Mouse (Mus musculus) urinary bladder, postnatal 14 days (tissue): ENCODE measurements at regions not wholly inside any gene's neighbourhood (a gene's known extent, or its start where the extent isn't known, plus 50 kb on each side); places are given as distances from the start of the nearest gene placed in this dataset.

Experiments
- DNase-seq: peaks from one replicate; pipeline ENCODE4 v3.0.0; 2021; ENCODE audit warnings: low spot score

- no peak for DNase-seq
Observed at GRCm38 (mm10) chr5:80484676-80485075, 535.3 kb upstream of the Adgrl3 start.

- no peak for DNase-seq
Observed at GRCm38 (mm10) chr5:80488332-80488731, 531.6 kb upstream of the Adgrl3 start.

- peak; percentile 6 for DNase-seq
Observed at GRCm38 (mm10) chr5:80508672-80509071, 511.3 kb upstream of the Adgrl3 start.

- DNase-seq: no peak
Observed at GRCm38 (mm10) chr5:80539997-80540396, 479.9 kb upstream of the Adgrl3 start.

- no peak for DNase-seq
Observed at GRCm38 (mm10) chr5:80551673-80552072, 468.3 kb upstream of the Adgrl3 start.

GRCm38 (mm10) chr5:80578741-80579140, 441.2 kb upstream of the Adgrl3 start:
- DNase-seq: no peak

- no peak for DNase-seq
Observed at GRCm38 (mm10) chr5:80611571-80611970, 408.4 kb upstream of the Adgrl3 start.

GRCm38 (mm10) chr5:80627225-80627624, 392.7 kb upstream of the Adgrl3 start:
- DNase-seq: no peak

GRCm38 (mm10) chr5:80659043-80659442, 360.9 kb upstream of the Adgrl3 start:
- no peak for DNase-seq

GRCm38 (mm10) chr5:80659530-80659929, 360.4 kb upstream of the Adgrl3 start:
- DNase-seq: no peak

GRCm38 (mm10) chr5:80670258-80670947, 349.5 kb upstream of the Adgrl3 start:
- no peak for DNase-seq

- no peak for DNase-seq
Observed at GRCm38 (mm10) chr5:80683431-80683830, 336.5 kb upstream of the Adgrl3 start.

GRCm38 (mm10) chr5:80700848-80701247, 319.1 kb upstream of the Adgrl3 start:
- DNase-seq: no peak

GRCm38 (mm10) chr5:80704732-80705131, 315.2 kb upstream of the Adgrl3 start:
- DNase-seq: no peak

GRCm38 (mm10) chr5:80706645-80707056, 313.3 kb upstream of the Adgrl3 start:
- no peak for DNase-seq
